Mouse (Mus musculus) stomach, embryonic 14.5 days (tissue): ENCODE measurements around the gene Cdc42ep2. TPM values are rescaled to one million over a fixed set of nuclear protein-coding genes. Genes with fewer than 3 reads are reported as not detected.

Source experiments
- ATAC-seq: fragments of 200-750 bp; cut with Nextera tagmentation; 2 replicates; pipeline ENCODE4 v1.8.0; 2017; ENCODE audit warnings: low read depth, moderate TSS enrichment; ENCODE audit not compliant: insufficient number of reproducible peaks, insufficient read depth, low FRiP score
- H3K27ac ChIP-seq: fragments of 300-500 bp; sonication (generic); 2 replicates; pipeline ENCODE4 v1.5.1; 2014; ENCODE audit warnings: mild to moderate bottlenecking, low read length, moderate library complexity, mixed read lengths
- H3K27me3 ChIP-seq: fragments of 300-500 bp; sonication (generic); 2 replicates; pipeline ENCODE4 v1.6.1; 2014; ENCODE audit warnings: low read length, control low read depth, mixed read lengths; ENCODE audit not compliant: control insufficient read depth, insufficient read depth
- H3K36me3 ChIP-seq: fragments of 300-500 bp; sonication (generic); 2 replicates; pipeline ENCODE4 v1.6.1; 2014; ENCODE audit warnings: mild to moderate bottlenecking, control low read depth, low read length, moderate library complexity, mixed read lengths; ENCODE audit not compliant: control insufficient read depth, insufficient read depth
- H3K4me1 ChIP-seq: fragments of 300-500 bp; sonication (generic); 2 replicates; pipeline ENCODE4 v1.6.1; 2014; ENCODE audit warnings: low read length, control low read depth, mixed read lengths; ENCODE audit not compliant: control insufficient read depth, insufficient read depth
- H3K4me2 ChIP-seq: fragments of 300-500 bp; sonication (generic); replicated peaks from 2 replicates; pipeline ENCODE4 v1.6.1; 2014; ENCODE audit warnings: low read depth, low read length, control low read depth
- H3K4me3 ChIP-seq: fragments of 300-500 bp; sonication (generic); 2 replicates; pipeline ENCODE4 v1.5.1; 2014; ENCODE audit warnings: low read depth, low read length, control low read depth
- H3K9ac ChIP-seq: fragments of 300-500 bp; sonication (generic); replicated peaks from 2 replicates; pipeline ENCODE4 v1.6.1; 2014; ENCODE audit warnings: low read depth, mild to moderate bottlenecking, control low read depth, low read length, moderate library complexity, mixed read lengths
- H3K9me3 ChIP-seq: fragments of 300-500 bp; sonication (generic); 2 replicates; pipeline ENCODE4 v1.6.1; 2016; ENCODE audit warnings: low read depth, low read length, control low read depth; ENCODE audit not compliant: control insufficient read depth
- WGBS: fragments of 180-500 bp; shearing (Covaris S2); extraction: QIAGEN DNeasy Blood & Tissue Kit; methylation state at CpG from one replicate; pipeline ENCODE4 v1.1.7; 2014; 5-methylcytosine and 5-hydroxymethylcytosine counted together
- polyA plus RNA-seq: library from polyadenylated mRNA; unstranded; fragments of >200 nt; fragmentation: Nextera tagmentation; extraction: Ambion mirVana; gene quantifications from 2 replicates; pipeline ENCODE4 v1.2.1, GENCODE M21; 2014

Cdc42ep2 gene
- polyA plus RNA-seq, 1 experiment from 2014 or later, result 7.4 TPM

DNA sequence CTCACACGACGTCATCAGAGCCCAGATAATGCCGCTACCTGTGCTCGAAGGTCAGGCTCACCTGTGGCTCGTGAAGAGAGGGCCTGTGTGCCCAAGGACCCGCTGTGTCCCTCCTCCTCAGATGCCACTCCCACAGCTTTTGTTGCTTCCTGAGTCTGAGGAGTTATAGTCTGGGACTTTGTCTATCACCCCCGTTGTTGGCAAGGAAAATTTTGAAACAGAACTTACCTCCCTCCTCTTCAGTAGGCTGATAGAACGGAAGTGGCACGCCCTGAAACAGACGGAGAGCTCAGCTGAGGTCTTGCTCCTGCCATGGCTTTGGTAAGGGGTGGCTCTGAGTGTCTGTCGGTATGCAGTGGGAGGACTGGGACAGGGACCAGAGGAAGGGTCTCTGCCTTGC is 25.6 kb upstream of the Cdc42ep2 start:
- 90% methylated on average over 11 of the region's 11 CpGs for WGBS
- ATAC-seq, result no peak
- no peak overlapping the region for H3K4me2 ChIP-seq
- no peak overlapping the region for H3K9ac ChIP-seq
- peaks cover 13% of the 10 kb centered on the region; the same call in 1 of the 2 replicates for H3K4me1 ChIP-seq
- H3K27me3 ChIP-seq, result no peaks in the 10 kb centered on the region
- no peak overlapping the region for H3K4me3 ChIP-seq
- peaks cover 61% of the 10 kb centered on the region for H3K36me3 ChIP-seq
- no peaks in the 10 kb centered on the region for H3K9me3 ChIP-seq
- no peak overlapping the region for H3K27ac ChIP-seq

DNA sequence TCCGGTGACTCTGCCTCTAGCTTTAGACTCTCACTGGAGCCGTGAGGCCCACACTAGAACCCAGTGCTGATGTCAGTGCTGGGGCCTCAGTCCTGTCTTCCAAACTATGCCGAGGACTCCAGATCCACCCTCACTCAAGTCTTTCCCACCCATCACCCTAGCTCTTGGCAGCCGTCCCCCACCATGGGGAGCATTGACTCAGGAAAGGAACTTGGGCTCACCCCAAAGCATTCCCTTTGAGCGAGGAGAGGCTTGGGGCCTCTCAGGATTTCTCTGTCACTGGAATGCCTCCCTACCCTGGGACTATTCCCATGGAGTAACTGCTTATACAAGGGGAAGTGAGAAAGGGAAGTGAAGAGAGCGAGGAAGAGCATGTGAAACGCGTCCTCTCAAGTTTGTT is 21.3 kb upstream of the Cdc42ep2 start:
- Histone ChIP-seq H3K4me3 (no peak overlapping the region), H3K9me3 (no peaks in the 10 kb centered on the region), H3K9ac (no peak overlapping the region), H3K4me2 (no peak overlapping the region), H3K36me3 (peaks cover 41% of the 10 kb centered on the region), H3K4me1 (peaks cover 12% of the 10 kb centered on the region; the same call in 1 of the 2 replicates), H3K27me3 (no peaks in the 10 kb centered on the region), H3K27ac (peak overlapping the region; percentile 45; the same call in 1 of the 2 replicates)
- 58% methylated on average over 8 of the region's 8 CpGs for WGBS
- no peak for ATAC-seq

GRCm38 (mm10) chr19:5945027-5945426 is 20.4 kb upstream of the Cdc42ep2 start:
- Histone ChIP-seq H3K9ac (no peak overlapping the region; the same call in 1 of the 2 replicates), H3K4me1 (peaks cover 12% of the 10 kb centered on the region; the same call in 1 of the 2 replicates), H3K27ac (peak overlapping the region; percentile 45; the same call in 1 of the 2 replicates), H3K36me3 (peaks cover 39% of the 10 kb centered on the region), H3K27me3 (no peaks in the 10 kb centered on the region), H3K4me3 (no peak overlapping the region), H3K9me3 (no peaks in the 10 kb centered on the region), H3K4me2 (no peak overlapping the region)
- ATAC-seq, result peak; percentile 48; the same call in 1 of the 2 replicates
- 58% methylated on average over 7 of the region's 7 CpGs for WGBS

DNA sequence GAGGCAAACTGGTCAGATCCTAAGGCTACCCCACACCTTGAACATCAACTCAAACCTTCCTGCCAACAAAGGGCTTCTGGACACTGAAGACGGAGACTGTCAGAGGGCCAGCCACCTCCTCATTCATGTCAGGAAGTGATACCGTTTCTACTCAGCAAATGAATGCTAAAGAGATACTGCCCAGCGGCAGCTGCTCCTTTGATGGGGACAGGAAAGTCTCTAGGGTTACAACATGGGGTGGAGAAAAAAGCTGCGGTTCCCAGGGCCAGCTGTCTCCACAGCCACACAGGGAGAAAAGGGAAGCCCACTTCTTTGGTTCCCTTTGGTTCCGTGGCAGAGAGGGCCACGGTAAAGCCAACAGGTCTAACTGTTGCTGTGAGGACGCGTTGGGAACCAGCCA is 19.5 kb upstream of the Cdc42ep2 start:
- no peaks in the 10 kb centered on the region for H3K27me3 ChIP-seq
- no peaks in the 10 kb centered on the region for H3K9me3 ChIP-seq
- peaks cover 12% of the 10 kb centered on the region; the same call in 1 of the 2 replicates for H3K4me1 ChIP-seq
- no peak overlapping the region for H3K4me3 ChIP-seq
- WGBS, result 79% methylated on average over 8 of the region's 8 CpGs
- H3K9ac ChIP-seq, result no peak overlapping the region
- peaks cover 32% of the 10 kb centered on the region for H3K36me3 ChIP-seq
- no peak for ATAC-seq
- no peak overlapping the region for H3K4me2 ChIP-seq
- no peak overlapping the region for H3K27ac ChIP-seq

DNA sequence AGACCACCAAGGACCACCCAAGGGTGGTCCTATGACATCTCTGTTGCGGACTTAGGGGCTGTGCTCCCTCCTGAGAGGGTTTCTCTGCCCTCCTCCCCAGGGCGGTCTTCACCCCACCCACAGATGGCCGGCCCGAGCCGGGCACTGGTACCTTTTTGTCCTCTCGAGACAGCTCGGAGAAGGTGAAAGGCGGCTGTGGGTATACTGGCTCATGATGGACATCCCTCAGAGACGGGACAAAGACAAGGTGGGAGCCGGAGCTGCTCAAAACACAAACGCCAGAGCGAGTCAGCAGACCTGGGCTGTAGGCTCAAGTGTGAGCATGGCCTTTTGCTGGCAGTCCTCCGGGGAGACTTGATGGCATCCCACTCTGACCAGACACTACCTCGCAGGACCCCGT is 18.8 kb upstream of the Cdc42ep2 start:
- Histone ChIP-seq H3K27ac (no peak overlapping the region), H3K4me2 (no peak overlapping the region), H3K4me3 (no peak overlapping the region), H3K36me3 (peaks cover 27% of the 10 kb centered on the region), H3K4me1 (peaks cover 13% of the 10 kb centered on the region; the same call in 1 of the 2 replicates), H3K27me3 (no peaks in the 10 kb centered on the region), H3K9me3 (no peaks in the 10 kb centered on the region), H3K9ac (no peak overlapping the region)
- WGBS, result 94% methylated on average over 15 of the region's 15 CpGs
- no peak for ATAC-seq

- Histone ChIP-seq H3K4me1 (peaks cover 21% of the 10 kb centered on the region), H3K4me2 (no peak overlapping the region), H3K9ac (no peak overlapping the region), H3K27me3 (no peaks in the 10 kb centered on the region), H3K9me3 (no peaks in the 10 kb centered on the region), H3K4me3 (no peak overlapping the region), H3K36me3 (peaks cover 22% of the 10 kb centered on the region), H3K27ac (no peak overlapping the region)
- WGBS, result 84% methylated on average over 7 of the region's 7 CpGs
- no peak for ATAC-seq
Observed at GRCm38 (mm10) chr19:5942581-5942980, 18.0 kb upstream of the Cdc42ep2 start.

DNA sequence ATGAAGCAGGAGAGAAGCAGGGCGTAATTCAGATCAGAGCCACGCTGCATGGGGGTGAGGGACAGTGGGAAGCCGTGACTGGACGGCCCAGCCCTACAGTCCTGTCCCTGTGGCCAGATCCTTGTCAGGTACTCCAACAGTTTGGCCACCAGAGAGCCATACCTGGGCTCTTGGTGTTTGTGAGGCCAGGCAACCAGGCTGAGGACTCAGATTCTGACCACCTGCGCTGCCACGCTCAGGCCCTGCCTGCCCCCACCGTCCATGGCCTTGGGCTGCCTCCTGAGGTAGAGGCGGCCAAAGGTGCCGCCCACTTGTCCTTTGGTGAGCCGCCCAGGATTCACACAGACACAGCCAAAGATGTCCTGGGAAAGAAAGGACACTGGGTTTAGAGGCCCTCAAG is 16.0 kb upstream of the Cdc42ep2 start:
- H3K27ac ChIP-seq, result 0 out of 2 replicates have a peak overlapping the region, but pooled peaks have one; percentile 27
- no peak for ATAC-seq
- H3K27me3 ChIP-seq, result no peaks in the 10 kb centered on the region
- H3K36me3 ChIP-seq, result peaks cover 18% of the 10 kb centered on the region
- H3K4me3 ChIP-seq, result no peak overlapping the region
- no peaks in the 10 kb centered on the region for H3K9me3 ChIP-seq
- H3K4me1 ChIP-seq, result peaks cover 25% of the 10 kb centered on the region
- H3K9ac ChIP-seq, result no peak overlapping the region
- 85% methylated on average over 10 of the region's 10 CpGs for WGBS
- no peak overlapping the region for H3K4me2 ChIP-seq

DNA sequence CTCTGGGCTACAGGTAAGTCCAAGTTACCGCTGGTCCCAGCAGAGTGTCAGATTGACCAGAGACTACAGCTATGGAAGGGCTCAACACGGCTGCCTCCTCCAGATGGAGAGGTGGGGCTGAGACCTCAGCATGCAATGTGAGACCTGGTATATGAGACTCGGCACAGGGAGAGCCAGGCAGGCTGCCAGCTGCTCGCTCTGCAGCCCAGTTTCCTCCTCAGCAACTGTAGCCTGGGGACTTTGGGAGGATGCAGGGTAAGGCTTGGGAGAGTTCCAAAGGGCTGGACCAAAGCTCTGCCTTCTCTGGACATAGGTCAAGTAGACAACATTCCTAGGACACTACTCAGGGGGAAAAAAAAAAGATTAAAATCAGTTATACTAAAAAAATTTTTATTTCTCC is 15.6 kb upstream of the Cdc42ep2 start:
- Histone ChIP-seq H3K4me2 (no peak overlapping the region), H3K9me3 (no peaks in the 10 kb centered on the region), H3K9ac (no peak overlapping the region), H3K27me3 (no peaks in the 10 kb centered on the region), H3K4me1 (peaks cover 25% of the 10 kb centered on the region), H3K36me3 (peaks cover 18% of the 10 kb centered on the region), H3K27ac (0 out of 2 replicates have a peak overlapping the region, but pooled peaks have one; percentile 27), H3K4me3 (no peak overlapping the region)
- WGBS, result 48% methylated on average over 4 of the region's 4 CpGs
- ATAC-seq, result no peak

GRCm38 (mm10) chr19:5939715-5940114 is 15.1 kb upstream of the Cdc42ep2 start:
- Histone ChIP-seq H3K4me1 (peaks cover 24% of the 10 kb centered on the region), H3K27ac (no peak overlapping the region), H3K4me3 (no peak overlapping the region), H3K36me3 (peaks cover 18% of the 10 kb centered on the region), H3K4me2 (no peak overlapping the region), H3K27me3 (no peaks in the 10 kb centered on the region), H3K9me3 (no peaks in the 10 kb centered on the region), H3K9ac (no peak overlapping the region)
- ATAC-seq, result no peak
- 83% methylated on average over 5 of the region's 5 CpGs for WGBS
